Mouse (Mus musculus) neutrophil, adult 65 days (primary cell): ENCODE results near the gene Mgmt. TPM values are rescaled to one million over a fixed set of nuclear protein-coding genes. Genes with fewer than 3 reads are reported as not detected.

ENCODE experiments used
- total RNA-seq: library from RNA; stranded (reverse); gene quantifications from 2 replicates; pipeline ENCODE4 v1.2.4, GENCODE M21; 2023

Mgmt gene
- total RNA-seq, result 0.29 and 0.95 TPM in 2 replicates

DNA sequence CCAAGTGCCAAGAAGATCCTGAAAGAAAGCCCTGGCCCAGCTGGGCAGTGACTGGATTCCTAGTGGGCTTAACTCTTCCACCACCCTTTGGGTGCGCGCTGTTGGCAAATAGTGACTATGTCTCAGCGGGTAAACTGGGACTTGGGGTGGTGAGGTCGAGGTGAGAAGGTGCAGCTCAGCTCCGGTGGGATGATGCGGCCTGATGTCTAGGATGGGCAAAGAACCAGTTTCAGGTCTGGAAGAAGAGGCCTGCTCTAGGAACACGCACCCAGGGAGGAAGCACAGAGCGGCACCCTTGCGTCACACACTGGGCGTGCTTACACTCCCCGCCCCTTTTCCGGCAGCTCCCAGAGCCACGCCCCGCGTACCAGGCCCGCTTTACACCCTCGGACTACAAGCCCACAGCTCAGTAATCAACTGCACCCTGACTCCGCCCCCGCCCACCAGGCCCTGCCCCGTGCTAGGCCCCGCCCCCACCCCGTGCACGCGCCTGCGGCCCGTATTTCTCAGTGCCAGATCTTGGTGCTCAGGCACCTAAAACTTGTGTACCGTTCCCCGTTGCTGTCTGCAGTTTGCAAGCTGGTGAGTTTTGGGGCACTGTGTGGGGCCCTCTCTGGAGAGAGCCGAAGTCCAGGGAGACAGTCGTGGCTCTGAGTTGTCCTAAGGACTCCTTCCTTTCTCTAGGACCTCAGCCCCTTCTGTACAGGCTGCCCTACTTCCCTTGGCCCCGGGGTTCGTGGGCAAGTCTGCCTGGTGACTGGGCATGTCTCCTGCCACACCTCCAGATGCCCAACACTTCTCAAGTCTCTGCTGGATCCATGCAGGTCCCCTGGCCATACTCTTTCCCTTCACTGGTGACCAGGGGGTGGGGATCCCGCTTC, at the start of gene Mgmt:
Gene Mgmt, plus strand, starts transcription at position 509 of the 881 bp plus-strand sequence.

